Mouse (Mus musculus): ENCODE data around the gene Clrn3. TPM values are rescaled to one million over a fixed set of nuclear protein-coding genes. Genes with fewer than 3 reads are reported as not detected.
"Not testable (repeated sequence)": the region's sequence is repeated elsewhere in the genome, so short reads cannot be mapped to it uniquely, and the experiment has no call there.

Clrn3 gene
- polyA plus RNA-seq (2012; rRNA removed) = 0.34 and 0.58 TPM in 2 replicates

- Histone ChIP-seq H3K4me1 (replicated peaks; ENCODE audit: control insufficient read depth, insufficient read depth, low read length) (no peaks in the 10 kb centered on the region), H3K27ac (ENCODE audit: control insufficient read depth, insufficient read depth, low read length) (no peak within 1 kb of the TSS), H3K27me3 (ENCODE audit: control insufficient read depth, insufficient read depth, low read length) (no peaks in the 10 kb centered on the region), H3K36me3 (ENCODE audit: control insufficient read depth, insufficient read depth, low read length) (no peaks in the 10 kb centered on the region), H3K4me3 (ENCODE audit: control insufficient read depth, insufficient read depth, low read length) (no peak within 1 kb of the TSS)
- no peak for TF ChIP-seq POLR2A (IDR thresholded peaks at IDR 0.05; ENCODE audit: control insufficient read depth, extremely low read depth, insufficient read depth, low read length, poor library complexity)
- DNase-seq = no peak
- WGBS = 97% methylated on average over 7 of the region's 7 CpGs
Measured at GRCm38 (mm10) chr7:135528515-135528914, at the start of gene Clrn3. Gene Clrn3 (minus strand): TSS chr7:135528654.

DNA sequence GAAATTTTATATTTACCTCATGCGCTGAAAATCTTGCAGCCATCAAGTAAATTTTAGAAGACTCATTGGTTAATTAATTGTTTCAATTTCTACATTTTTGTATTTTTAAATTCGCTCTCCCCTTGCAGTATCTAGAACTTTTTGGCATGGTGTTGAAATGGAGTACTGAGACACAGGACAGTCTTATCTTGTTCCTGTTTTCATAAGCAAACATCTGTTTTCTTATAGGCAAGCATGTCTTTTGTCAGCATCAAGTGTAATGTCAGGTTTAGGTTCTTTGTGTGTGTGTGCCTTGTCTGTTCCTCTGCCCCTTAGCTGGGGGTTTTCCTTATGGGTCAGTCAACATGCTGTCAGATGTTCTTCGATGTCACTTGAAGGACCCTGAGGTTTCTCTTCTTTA is 47.9 kb upstream of the Clrn3 start:
- Histone ChIP-seq H3K27me3 (ENCODE audit: control insufficient read depth, insufficient read depth, low read length) (no peaks in the 10 kb centered on the region), H3K4me3 (ENCODE audit: control insufficient read depth, insufficient read depth, low read length) (no peak overlapping the region), H3K4me1 (replicated peaks; ENCODE audit: control insufficient read depth, insufficient read depth, low read length) (peaks cover 9% of the 10 kb centered on the region), H3K36me3 (ENCODE audit: control insufficient read depth, insufficient read depth, low read length) (no peaks in the 10 kb centered on the region), H3K27ac (ENCODE audit: control insufficient read depth, insufficient read depth, low read length) (no peak overlapping the region)
- DNase-seq = no peak
- TF ChIP-seq POLR2A (IDR thresholded peaks at IDR 0.05; ENCODE audit: control insufficient read depth, extremely low read depth, insufficient read depth, low read length, poor library complexity) (no peak), CTCF (IDR thresholded peaks at IDR 0.05; ENCODE audit: borderline replicate concordance, control insufficient read depth, extremely low read depth, insufficient read depth, low read length, poor library complexity) (no peak)
- WGBS = 82% methylated on average over 3 of the region's 3 CpGs

GRCm38 (mm10) chr7:135575319-135576069 is 47.0 kb upstream of the Clrn3 start:
- not testable (repeated sequence) for H3K27me3 ChIP-seq (ENCODE audit: control insufficient read depth, insufficient read depth, low read length); H3K36me3 ChIP-seq (ENCODE audit: control insufficient read depth, insufficient read depth, low read length); H3K4me3 ChIP-seq (ENCODE audit: control insufficient read depth, insufficient read depth, low read length); H3K4me1 ChIP-seq (replicated peaks; ENCODE audit: control insufficient read depth, insufficient read depth, low read length); DNase-seq; H3K27ac ChIP-seq (ENCODE audit: control insufficient read depth, insufficient read depth, low read length)
- 83% methylated on average over 7 of the region's 7 CpGs for WGBS

GRCm38 (mm10) chr7:135571951-135572559 is 43.6 kb upstream of the Clrn3 start:
- Histone ChIP-seq H3K4me1 (replicated peaks; ENCODE audit: control insufficient read depth, insufficient read depth, low read length) (no peaks in the 10 kb centered on the region), H3K27ac (ENCODE audit: control insufficient read depth, insufficient read depth, low read length) (no peak overlapping the region), H3K27me3 (ENCODE audit: control insufficient read depth, insufficient read depth, low read length) (no peaks in the 10 kb centered on the region), H3K36me3 (ENCODE audit: control insufficient read depth, insufficient read depth, low read length) (no peaks in the 10 kb centered on the region), H3K4me3 (ENCODE audit: control insufficient read depth, insufficient read depth, low read length) (no peak overlapping the region)
- WGBS = 94% methylated on average over 10 of the region's 10 CpGs
- DNase-seq = no peak
- TF ChIP-seq POLR2A (IDR thresholded peaks at IDR 0.05; ENCODE audit: control insufficient read depth, extremely low read depth, insufficient read depth, low read length, poor library complexity) (no peak), CTCF (IDR thresholded peaks at IDR 0.05; ENCODE audit: borderline replicate concordance, control insufficient read depth, extremely low read depth, insufficient read depth, low read length, poor library complexity) (no peak)

GRCm38 (mm10) chr7:135571392-135571791 is 42.9 kb upstream of the Clrn3 start:
- Histone ChIP-seq H3K4me1 (replicated peaks; ENCODE audit: control insufficient read depth, insufficient read depth, low read length) (no peaks in the 10 kb centered on the region), H3K27ac (ENCODE audit: control insufficient read depth, insufficient read depth, low read length) (no peak overlapping the region), H3K4me3 (ENCODE audit: control insufficient read depth, insufficient read depth, low read length) (no peak overlapping the region), H3K36me3 (ENCODE audit: control insufficient read depth, insufficient read depth, low read length) (no peaks in the 10 kb centered on the region), H3K27me3 (ENCODE audit: control insufficient read depth, insufficient read depth, low read length) (no peaks in the 10 kb centered on the region)
- TF ChIP-seq CTCF (IDR thresholded peaks at IDR 0.05; ENCODE audit: borderline replicate concordance, control insufficient read depth, extremely low read depth, insufficient read depth, low read length, poor library complexity) (no peak), POLR2A (IDR thresholded peaks at IDR 0.05; ENCODE audit: control insufficient read depth, extremely low read depth, insufficient read depth, low read length, poor library complexity) (no peak)
- no peak for DNase-seq

- no peak for DNase-seq
- WGBS = 86% methylated on average over 2 of the region's 2 CpGs
- TF ChIP-seq CTCF (IDR thresholded peaks at IDR 0.05; ENCODE audit: borderline replicate concordance, control insufficient read depth, extremely low read depth, insufficient read depth, low read length, poor library complexity) = no peak
- no peak for TF ChIP-seq POLR2A (IDR thresholded peaks at IDR 0.05; ENCODE audit: control insufficient read depth, extremely low read depth, insufficient read depth, low read length, poor library complexity)
- no peak overlapping the region for H3K27ac ChIP-seq (ENCODE audit: control insufficient read depth, insufficient read depth, low read length)
- H3K4me1 ChIP-seq (replicated peaks; ENCODE audit: control insufficient read depth, insufficient read depth, low read length) = no peaks in the 10 kb centered on the region
- H3K36me3 ChIP-seq (ENCODE audit: control insufficient read depth, insufficient read depth, low read length) = no peaks in the 10 kb centered on the region
- no peaks in the 10 kb centered on the region for H3K27me3 ChIP-seq (ENCODE audit: control insufficient read depth, insufficient read depth, low read length)
- H3K4me3 ChIP-seq (ENCODE audit: control insufficient read depth, insufficient read depth, low read length) = no peak overlapping the region
Measured at GRCm38 (mm10) chr7:135568550-135568949, 40.1 kb upstream of the Clrn3 start.

GRCm38 (mm10) chr7:135567582-135567981 is 39.1 kb upstream of the Clrn3 start:
- DNase-seq = no peak
- no peaks in the 10 kb centered on the region for H3K27me3 ChIP-seq (ENCODE audit: control insufficient read depth, insufficient read depth, low read length)
- H3K4me3 ChIP-seq (ENCODE audit: control insufficient read depth, insufficient read depth, low read length) = no peak overlapping the region
- TF ChIP-seq CTCF (IDR thresholded peaks at IDR 0.05; ENCODE audit: borderline replicate concordance, control insufficient read depth, extremely low read depth, insufficient read depth, low read length, poor library complexity) (no peak), POLR2A (IDR thresholded peaks at IDR 0.05; ENCODE audit: control insufficient read depth, extremely low read depth, insufficient read depth, low read length, poor library complexity) (no peak)
- 41% methylated on average over 1 of the region's 1 CpGs for WGBS
- no peaks in the 10 kb centered on the region for H3K36me3 ChIP-seq (ENCODE audit: control insufficient read depth, insufficient read depth, low read length)
- no peaks in the 10 kb centered on the region for H3K4me1 ChIP-seq (replicated peaks; ENCODE audit: control insufficient read depth, insufficient read depth, low read length)
- no peak overlapping the region for H3K27ac ChIP-seq (ENCODE audit: control insufficient read depth, insufficient read depth, low read length)
